Mouse (Mus musculus) embryonic fibroblast, embryonic 13.5 days (primary cell): ENCODE results near the gene Cdh23. TPM values are rescaled to one million over a fixed set of nuclear protein-coding genes. Genes with fewer than 3 reads are reported as not detected.

ENCODE experiments used
- H3K27ac ChIP-seq: 2 replicates; pipeline ENCODE4 v1.5.1; 2012; ENCODE audit warnings: low read length, control low read depth, inconsistent platforms; ENCODE audit not compliant: insufficient read depth
- H3K4me1 ChIP-seq: 2 replicates; pipeline ENCODE4 v1.6.1; 2011; ENCODE audit warnings: low read length; ENCODE audit not compliant: control insufficient read depth, insufficient read depth
- H3K4me3 ChIP-seq: 2 replicates; pipeline ENCODE4 v1.5.1; 2011; ENCODE audit warnings: mild to moderate bottlenecking, control low read depth, low read length; ENCODE audit not compliant: insufficient read depth
- CTCF ChIP-seq: IDR thresholded peaks from 2 replicates; pipeline ENCODE4 v1.5.1; 2011; ENCODE audit warnings: mild to moderate bottlenecking, control low read depth, low read length, moderate library complexity, borderline replicate concordance; ENCODE audit not compliant: insufficient read depth
- POLR2A ChIP-seq: IDR thresholded peaks from 2 replicates; pipeline ENCODE4 v1.6.1; 2011; ENCODE audit warnings: low read depth, mild to moderate bottlenecking, control low read depth, low read length, moderate library complexity
- polyA plus RNA-seq: library from polyadenylated mRNA; stranded (reverse); fragments of >200 nt; gene quantifications from 2 replicates; pipeline ENCODE4 v1.2.4, GENCODE M21; 2011; ENCODE audit warnings: low read depth; ENCODE audit not compliant: missing spikeins, insufficient read length

Gene Cdh23
- polyA plus RNA-seq, 1 experiment, result 0.86 TPM

DNA sequence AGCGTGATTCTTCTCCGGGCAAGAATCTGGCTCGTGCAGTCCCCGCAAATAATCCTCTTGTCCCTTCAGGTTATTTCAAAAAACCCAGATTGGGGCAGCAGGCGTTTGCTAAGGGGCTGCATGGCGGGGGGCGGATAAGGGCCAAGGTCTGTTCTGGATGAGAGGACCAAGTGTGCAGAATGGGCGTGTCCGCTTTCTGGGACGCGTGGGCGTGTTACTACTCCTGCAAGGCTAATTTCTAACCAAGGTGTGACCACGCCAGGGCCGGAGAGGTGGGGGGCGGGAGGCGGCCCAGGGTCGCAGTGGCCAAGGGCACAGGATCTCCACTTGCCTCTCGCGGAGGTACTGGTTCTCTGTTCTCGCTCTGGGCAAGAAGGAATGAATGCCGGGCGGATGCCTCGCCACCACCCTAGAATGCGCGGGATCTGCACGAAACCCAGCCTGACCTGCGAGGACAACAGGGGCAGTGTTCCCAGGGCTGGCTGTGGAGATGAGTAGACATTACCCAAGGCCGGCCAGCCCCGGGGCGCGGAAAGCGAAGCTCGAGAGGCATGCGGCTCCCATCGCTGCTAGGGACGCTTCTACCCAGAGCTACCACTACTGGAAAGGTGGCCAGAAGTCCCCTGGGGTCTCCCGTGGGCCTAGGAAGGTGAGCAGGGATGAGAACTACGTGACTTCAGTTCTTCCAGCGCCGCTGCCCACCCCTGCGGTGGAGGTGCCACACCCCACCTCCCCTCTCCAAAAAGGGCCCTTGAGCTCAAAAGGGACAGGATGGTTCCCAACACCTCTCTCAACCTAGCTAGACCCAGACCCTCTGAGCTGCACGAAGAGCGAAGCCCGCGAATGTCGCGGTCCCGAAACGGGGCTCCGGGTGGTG is 10.3 kb downstream of the Cdh23 start:
- no peak overlapping the region for H3K27ac ChIP-seq
- peak overlapping the region; percentile 44; the same call in 1 of the 2 replicates for H3K4me3 ChIP-seq
- H3K4me1 ChIP-seq, result no peaks in the 10 kb centered on the region
- no peak for TF ChIP-seq CTCF
- TF ChIP-seq POLR2A, result no peak

DNA sequence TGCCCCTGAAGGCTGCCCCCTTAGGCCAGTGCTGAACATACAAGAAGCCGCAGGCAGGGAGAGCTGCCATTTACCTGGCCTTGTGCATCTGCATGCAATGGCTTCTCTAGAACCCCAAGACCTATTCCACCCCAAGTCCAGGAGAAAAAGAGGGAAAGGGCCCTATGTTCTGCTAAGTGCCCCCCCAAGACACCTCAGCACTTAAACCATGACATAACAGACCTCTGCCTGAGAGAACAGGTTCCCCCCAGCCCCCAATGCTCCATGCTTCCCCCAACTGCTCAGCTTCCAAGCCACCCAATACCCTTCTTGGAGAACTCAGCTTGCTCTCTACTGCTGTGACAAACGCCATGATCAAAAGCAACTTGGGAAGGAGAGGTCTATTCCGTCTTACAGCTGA is 17.4 kb downstream of the Cdh23 start:
- Histone ChIP-seq H3K4me1 (no peaks in the 10 kb centered on the region), H3K27ac (no peak overlapping the region), H3K4me3 (no peak overlapping the region)
- TF ChIP-seq CTCF (no peak), POLR2A (no peak)

DNA sequence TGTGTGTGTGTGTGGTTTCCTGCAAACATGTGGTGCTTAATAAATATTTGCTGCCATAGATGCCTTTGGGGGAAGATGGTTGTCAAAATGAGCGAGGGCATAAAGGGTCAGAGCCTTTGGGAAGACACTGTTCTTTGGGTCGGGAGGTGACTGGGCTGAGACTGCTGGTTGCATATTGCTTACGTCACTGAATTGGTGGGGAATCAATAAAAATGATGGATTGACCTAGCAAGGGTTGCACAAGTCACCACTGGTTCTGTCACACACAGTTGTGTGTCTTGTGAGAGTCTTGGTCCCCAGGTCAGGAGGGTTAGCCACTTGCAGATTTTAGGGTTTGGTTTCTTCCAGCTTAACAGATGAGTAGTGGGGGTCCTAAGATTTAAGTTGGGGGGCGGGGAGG is 19.0 kb downstream of the Cdh23 start:
- Histone ChIP-seq H3K4me1 (no peaks in the 10 kb centered on the region), H3K4me3 (no peak overlapping the region), H3K27ac (no peak overlapping the region)
- TF ChIP-seq POLR2A, result no peak
- no peak for TF ChIP-seq CTCF

DNA sequence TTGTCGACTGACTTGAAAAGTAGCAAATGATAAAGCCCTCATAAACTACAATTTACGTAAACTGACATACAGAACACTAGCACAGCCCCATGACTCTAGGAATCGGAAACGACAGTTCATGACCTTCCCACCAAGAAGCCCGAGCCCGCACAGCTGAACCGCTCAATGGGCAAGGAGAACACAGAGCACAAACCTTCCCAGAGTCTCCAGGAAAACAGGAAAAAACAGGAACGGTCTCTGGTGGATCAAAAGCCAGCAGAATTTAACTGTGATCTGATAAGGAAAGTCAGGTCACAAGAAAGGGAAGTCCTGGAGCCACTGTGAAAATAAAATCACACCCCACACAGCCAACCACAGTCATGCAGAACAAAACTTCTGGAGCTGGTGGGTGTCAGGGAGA is 26.1 kb downstream of the Cdh23 start:
- H3K4me1 ChIP-seq, result no peaks in the 10 kb centered on the region
- no peak for TF ChIP-seq POLR2A
- TF ChIP-seq CTCF, result no peak
- no peak overlapping the region for H3K27ac ChIP-seq
- no peak overlapping the region for H3K4me3 ChIP-seq

DNA sequence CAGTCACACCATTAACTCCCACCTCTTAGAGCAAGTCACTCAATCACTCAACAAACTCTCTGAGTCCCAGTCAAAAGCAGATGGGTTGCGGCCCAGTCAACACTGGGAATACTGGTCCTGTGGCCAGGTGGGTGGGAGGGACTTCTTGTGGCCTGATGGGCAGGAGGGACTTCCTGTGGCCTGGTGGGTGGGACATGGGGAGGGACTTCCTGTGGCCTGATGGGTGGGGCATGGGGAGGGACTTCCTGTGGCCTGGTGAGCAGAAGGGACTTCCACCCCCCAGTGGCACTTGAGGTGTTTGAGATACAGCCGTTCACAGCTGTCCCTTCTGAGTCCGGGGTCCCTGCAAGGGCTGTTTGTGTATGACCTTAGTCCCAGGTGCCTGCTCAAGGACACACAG is 27.7 kb downstream of the Cdh23 start:
- TF ChIP-seq CTCF (no peak), POLR2A (no peak)
- no peak overlapping the region for H3K4me3 ChIP-seq
- H3K27ac ChIP-seq, result no peak overlapping the region
- no peaks in the 10 kb centered on the region for H3K4me1 ChIP-seq

DNA sequence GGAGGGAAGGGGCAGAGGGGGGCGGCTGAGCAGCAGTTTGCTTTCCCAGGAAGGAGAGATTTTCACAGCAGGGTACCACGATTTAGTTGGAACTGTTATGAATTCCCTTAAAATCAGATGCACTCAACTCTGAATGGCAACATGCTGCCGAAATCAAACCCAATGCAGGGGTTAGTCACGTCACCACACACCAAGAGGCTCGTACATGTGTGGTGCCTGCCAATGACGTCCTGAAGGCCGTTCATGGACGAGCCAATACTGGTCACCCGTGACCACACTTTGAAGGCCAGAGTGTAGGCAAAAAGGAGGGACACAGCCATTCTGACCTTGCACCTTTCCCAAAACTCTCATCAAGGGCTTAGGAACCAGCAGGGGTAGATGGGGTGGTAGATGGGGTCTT is 35.3 kb downstream of the Cdh23 start:
- no peak for TF ChIP-seq POLR2A
- TF ChIP-seq CTCF, result no peak
- H3K4me1 ChIP-seq, result peaks cover 2% of the 10 kb centered on the region; the same call in 1 of the 2 replicates
- no peak overlapping the region for H3K4me3 ChIP-seq
- H3K27ac ChIP-seq, result no peak overlapping the region

DNA sequence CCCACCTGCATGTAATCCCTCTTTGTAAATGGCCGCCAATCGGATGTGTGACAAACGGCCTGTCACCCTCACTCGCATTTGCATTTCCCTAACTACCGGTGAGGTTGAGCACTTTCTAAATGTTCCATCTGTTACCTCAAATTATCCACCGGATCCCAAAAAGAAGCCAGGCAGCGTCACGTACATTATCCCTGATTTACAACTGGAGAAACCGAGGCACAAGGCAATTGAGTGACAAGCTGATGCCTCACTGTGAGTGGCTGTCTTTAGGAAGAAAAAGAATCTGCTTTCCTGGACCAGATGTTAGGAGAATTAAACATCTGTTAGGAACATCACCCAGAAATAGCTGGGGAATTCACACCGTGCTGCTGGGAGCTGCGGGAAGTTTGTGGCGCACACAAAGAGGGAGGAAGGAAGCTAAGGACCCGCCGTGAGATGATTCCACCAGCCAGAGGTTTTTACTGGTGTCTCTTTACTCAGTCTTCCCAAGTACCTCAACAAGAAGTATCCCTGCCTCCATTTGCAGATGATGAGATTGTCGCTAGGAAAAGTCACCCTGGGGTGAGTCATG is 36.8 kb downstream of the Cdh23 start:
- peaks cover 2% of the 10 kb centered on the region; the same call in 1 of the 2 replicates for H3K4me1 ChIP-seq
- TF ChIP-seq POLR2A (no peak), CTCF (no peak)
- no peak overlapping the region for H3K4me3 ChIP-seq
- no peak overlapping the region for H3K27ac ChIP-seq

DNA sequence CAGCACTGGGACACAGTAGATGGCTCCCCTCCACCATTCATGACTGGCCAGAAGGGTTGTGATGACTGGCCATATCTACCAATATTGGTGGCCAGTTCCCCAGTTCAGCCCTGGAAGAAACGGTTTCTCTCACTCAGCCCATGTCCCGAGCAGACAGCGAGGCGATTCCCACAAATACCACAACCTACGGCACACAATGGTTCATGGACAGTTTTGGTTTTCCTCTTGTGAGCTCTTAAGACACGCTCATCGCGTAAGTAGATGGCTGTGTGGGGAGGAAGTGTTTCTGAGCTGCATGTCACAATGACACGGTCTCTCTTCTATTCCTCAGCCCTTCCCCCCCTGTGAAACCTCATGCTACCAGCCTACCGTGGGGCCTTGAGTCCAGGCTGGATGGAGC is 38.1 kb downstream of the Cdh23 start:
- TF ChIP-seq CTCF (no peak), POLR2A (no peak)
- Histone ChIP-seq H3K4me1 (peaks cover 2% of the 10 kb centered on the region; the same call in 1 of the 2 replicates), H3K4me3 (no peak overlapping the region), H3K27ac (no peak overlapping the region)

DNA sequence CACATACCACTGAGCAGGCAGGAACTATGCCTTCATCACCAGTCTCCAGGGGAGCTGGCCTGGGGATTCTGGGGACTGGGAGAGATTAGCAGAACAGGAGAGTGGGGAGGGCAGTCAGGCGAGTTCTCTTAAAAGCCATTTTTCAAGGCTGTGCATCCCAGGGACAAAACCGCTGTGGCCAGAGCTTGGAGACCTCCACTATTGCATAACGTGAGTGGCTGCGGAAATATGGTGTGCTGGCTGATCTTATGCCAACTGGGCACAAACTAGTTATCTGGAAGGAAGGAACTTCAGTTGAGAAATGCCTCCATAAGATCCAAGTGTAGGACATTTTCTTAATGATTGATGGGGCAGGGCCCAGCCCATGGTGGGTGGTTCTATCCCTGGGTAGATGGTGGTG is 42.6 kb downstream of the Cdh23 start:
- Histone ChIP-seq H3K27ac (no peak overlapping the region), H3K4me1 (no peaks in the 10 kb centered on the region), H3K4me3 (no peak overlapping the region)
- TF ChIP-seq CTCF (no peak), POLR2A (no peak)

DNA sequence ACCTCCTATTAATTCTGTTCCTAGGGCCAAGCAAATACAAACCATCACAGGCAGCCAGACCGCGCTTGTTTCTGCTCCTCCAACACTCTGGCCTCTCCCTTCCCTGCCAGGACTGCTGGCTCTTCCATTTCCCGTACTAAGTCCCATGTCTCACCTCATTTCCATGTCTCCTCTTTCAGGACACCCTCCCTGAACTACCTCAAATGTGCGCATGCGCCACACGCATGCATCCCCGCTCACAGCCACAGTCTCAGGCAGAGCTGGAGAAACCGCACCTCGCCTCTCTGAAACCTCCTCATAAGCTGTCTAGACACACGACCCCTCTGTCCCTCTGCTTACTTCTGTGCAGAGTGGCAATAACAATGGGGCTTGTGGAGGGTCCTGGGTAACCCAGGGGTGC is 43.2 kb downstream of the Cdh23 start:
- no peak for TF ChIP-seq CTCF
- TF ChIP-seq POLR2A, result no peak
- Histone ChIP-seq H3K27ac (no peak overlapping the region), H3K4me3 (no peak overlapping the region)

More for the DNA sequence above, 43.2 kb downstream of the Cdh23 start:
- H3K4me1 ChIP-seq, result no peaks in the 10 kb centered on the region
